Mouse (Mus musculus): ENCODE results near the gene Pld1.

- no peak for TF ChIP-seq CTCF (IDR thresholded peaks at IDR 0.05; ENCODE audit: low read depth)
- no peak for TF ChIP-seq EP300 (optimal IDR thresholded peaks at IDR 0.05)
Observed at GRCm38 (mm10) chr3:28019727-28020126, 81.2 kb downstream of the Pld1 start.
